Mouse (Mus musculus): ENCODE results near the gene Kitl. TPM values are rescaled to one million over a fixed set of nuclear protein-coding genes. Genes with fewer than 3 reads are reported as not detected.

Gene Kitl
- polyA plus RNA-seq, 1 experiment from 2014 or later: 19.8 TPM

- Histone ChIP-seq H3K4me3 (ENCODE audit: control insufficient read depth in 1 of 2, insufficient read depth in 1 of 2, low read depth in 1 of 2, low read length in 2 of 2) (no peak overlapping the region), H3K36me3 (ENCODE audit: control insufficient read depth, insufficient read depth, low read length) (no peaks in the 10 kb centered on the region), H3K27ac (replicated peaks in 1 of 2; ENCODE audit: control insufficient read depth in 1 of 2, insufficient read depth in 1 of 2, low read depth in 2 of 2, low read length in 2 of 2) (no peak overlapping the region), H3K4me2 (ENCODE audit: low read length) (no peak overlapping the region), H3K9ac (ENCODE audit: low read length) (no peak overlapping the region), H3K4me1 (ENCODE audit: control insufficient read depth in 2 of 2, insufficient read depth in 2 of 2, low read length in 2 of 2) (peaks cover 0 to 1% of the 10 kb centered on the region in 2 experiments; a peak in 3 of 4 replicates), H3K9me3 (ENCODE audit: control insufficient read depth, low read length) (no peaks in the 10 kb centered on the region), H3K27me3 (ENCODE audit: control insufficient read depth, insufficient read depth, low read length) (no peaks in the 10 kb centered on the region)
- 32% methylated on average over 9 of the region's 9 CpGs for WGBS
- ATAC-seq (ENCODE audit: insufficient number of reproducible peaks, insufficient read depth, low FRiP score, low read depth): no peak
Observed at GRCm38 (mm10) chr10:99992121-99992520, 23.3 kb upstream of the Kitl start.

- H3K27ac ChIP-seq (replicated peaks in 1 of 2; ENCODE audit: control insufficient read depth in 1 of 2, insufficient read depth in 1 of 2, low read depth in 2 of 2, low read length in 2 of 2): no peak overlapping the region
- H3K36me3 ChIP-seq (ENCODE audit: control insufficient read depth, insufficient read depth, low read length): no peaks in the 10 kb centered on the region
- H3K9me3 ChIP-seq (ENCODE audit: control insufficient read depth, low read length): no peaks in the 10 kb centered on the region
- H3K4me3 ChIP-seq (ENCODE audit: control insufficient read depth in 1 of 2, insufficient read depth in 1 of 2, low read depth in 1 of 2, low read length in 2 of 2): no peak overlapping the region
- WGBS: 88% methylated on average over 4 of the region's 4 CpGs
- no peak overlapping the region for H3K9ac ChIP-seq (ENCODE audit: low read length)
- no peak for ATAC-seq (ENCODE audit: insufficient number of reproducible peaks, insufficient read depth, low FRiP score, low read depth)
- H3K4me2 ChIP-seq (ENCODE audit: low read length): no peak overlapping the region
- H3K27me3 ChIP-seq (ENCODE audit: control insufficient read depth, insufficient read depth, low read length): no peaks in the 10 kb centered on the region
- no peaks in the 10 kb centered on the region for H3K4me1 ChIP-seq (ENCODE audit: control insufficient read depth in 2 of 2, insufficient read depth in 2 of 2, low read length in 2 of 2)
Observed at GRCm38 (mm10) chr10:100001452-100001851, 14.0 kb upstream of the Kitl start.

DNA sequence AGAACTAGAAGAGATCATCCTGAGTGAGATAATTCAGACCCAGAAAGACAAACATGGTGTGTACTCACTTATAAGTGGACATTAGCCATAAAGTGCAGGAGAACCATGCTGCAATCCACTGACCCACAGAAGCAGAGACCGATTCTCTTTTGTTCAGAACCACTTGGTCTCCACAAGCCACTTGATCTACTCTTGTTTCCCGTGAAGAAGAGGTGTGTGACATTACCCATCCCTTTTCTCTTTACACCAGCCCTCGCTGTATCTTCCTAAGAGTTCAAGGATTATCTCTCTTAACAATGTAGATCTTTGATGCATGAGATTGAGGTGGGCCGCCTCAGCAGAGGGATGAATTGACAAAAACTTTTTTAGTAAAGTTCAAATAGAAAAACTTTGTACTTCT is 11.6 kb upstream of the Kitl start:
- no peak for ATAC-seq (ENCODE audit: insufficient number of reproducible peaks, insufficient read depth, low FRiP score, low read depth)

DNA sequence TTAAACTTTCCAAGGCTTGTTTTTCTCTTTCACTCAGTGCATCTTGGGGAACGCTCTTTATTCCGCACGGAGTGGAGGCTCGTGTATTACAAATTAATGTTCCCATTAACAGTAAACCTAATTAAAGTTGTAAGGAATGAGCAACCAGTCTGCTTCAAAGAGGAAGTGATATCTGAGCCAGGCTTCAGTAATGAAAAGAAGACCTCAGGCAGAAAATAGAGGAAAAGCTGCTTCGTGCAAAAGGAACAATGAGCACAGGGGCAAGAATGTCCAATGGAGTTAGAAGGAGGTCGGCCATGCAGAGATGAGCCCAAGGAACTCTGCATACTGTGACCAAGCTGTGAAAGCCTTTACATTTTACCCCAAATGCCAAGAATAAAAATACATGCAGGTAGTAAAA is 5.7 kb upstream of the Kitl start:
- 82% methylated on average over 6 of the region's 6 CpGs for WGBS
- H3K9me3 ChIP-seq (ENCODE audit: control insufficient read depth, low read length): no peaks in the 10 kb centered on the region
- no peaks in the 10 kb centered on the region for H3K4me1 ChIP-seq (ENCODE audit: control insufficient read depth in 2 of 2, insufficient read depth in 2 of 2, low read length in 2 of 2)
- no peaks in the 10 kb centered on the region for H3K27me3 ChIP-seq (ENCODE audit: control insufficient read depth, insufficient read depth, low read length)
- ATAC-seq (ENCODE audit: insufficient number of reproducible peaks, insufficient read depth, low FRiP score, low read depth): no peak
- no peak overlapping the region for H3K9ac ChIP-seq (ENCODE audit: low read length)
- no peaks in the 10 kb centered on the region for H3K36me3 ChIP-seq (ENCODE audit: control insufficient read depth, insufficient read depth, low read length)
- no peak overlapping the region for H3K4me3 ChIP-seq (ENCODE audit: control insufficient read depth in 1 of 2, insufficient read depth in 1 of 2, low read depth in 1 of 2, low read length in 2 of 2)
- H3K4me2 ChIP-seq (ENCODE audit: low read length): no peak overlapping the region
- H3K27ac ChIP-seq (replicated peaks in 1 of 2; ENCODE audit: control insufficient read depth in 1 of 2, insufficient read depth in 1 of 2, low read depth in 2 of 2, low read length in 2 of 2): no peak overlapping the region

More for the DNA sequence above, 11.6 kb upstream of the Kitl start:
- no peak overlapping the region for H3K4me3 ChIP-seq (ENCODE audit: control insufficient read depth in 1 of 2, insufficient read depth in 1 of 2, low read depth in 1 of 2, low read length in 2 of 2)
- no peak overlapping the region for H3K9ac ChIP-seq (ENCODE audit: low read length)
- H3K36me3 ChIP-seq (ENCODE audit: control insufficient read depth, insufficient read depth, low read length): no peaks in the 10 kb centered on the region
- H3K4me2 ChIP-seq (ENCODE audit: low read length): no peak overlapping the region
- no peaks in the 10 kb centered on the region for H3K4me1 ChIP-seq (ENCODE audit: control insufficient read depth in 2 of 2, insufficient read depth in 2 of 2, low read length in 2 of 2)
- H3K9me3 ChIP-seq (ENCODE audit: control insufficient read depth, low read length): no peaks in the 10 kb centered on the region
- H3K27ac ChIP-seq (replicated peaks in 1 of 2; ENCODE audit: control insufficient read depth in 1 of 2, insufficient read depth in 1 of 2, low read depth in 2 of 2, low read length in 2 of 2): no peak overlapping the region
- 85% methylated on average over 4 of the region's 4 CpGs for WGBS
- H3K27me3 ChIP-seq (ENCODE audit: control insufficient read depth, insufficient read depth, low read length): no peaks in the 10 kb centered on the region

DNA sequence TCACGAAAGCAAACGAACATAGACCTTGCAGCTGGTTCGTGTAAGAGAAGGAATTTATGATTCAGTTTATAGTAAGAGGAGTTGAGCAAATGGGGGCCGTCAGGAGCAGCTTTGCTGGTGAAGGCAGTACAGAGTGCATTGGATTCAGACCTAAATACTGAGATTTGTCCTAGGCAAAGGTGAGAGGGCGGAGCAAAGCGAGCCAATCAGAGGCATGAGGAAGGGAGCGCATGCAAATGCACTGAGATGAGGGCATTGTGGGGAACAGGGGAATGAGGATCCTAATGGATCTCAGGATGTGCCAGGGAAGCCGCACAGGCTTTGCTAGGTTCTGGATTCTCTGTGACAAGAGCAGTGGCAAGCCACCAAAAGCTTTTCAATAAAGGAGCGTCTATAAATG is 5.1 kb upstream of the Kitl start:
- no peaks in the 10 kb centered on the region for H3K27me3 ChIP-seq (ENCODE audit: control insufficient read depth, insufficient read depth, low read length)
- H3K4me2 ChIP-seq (ENCODE audit: low read length): no peak overlapping the region

DNA sequence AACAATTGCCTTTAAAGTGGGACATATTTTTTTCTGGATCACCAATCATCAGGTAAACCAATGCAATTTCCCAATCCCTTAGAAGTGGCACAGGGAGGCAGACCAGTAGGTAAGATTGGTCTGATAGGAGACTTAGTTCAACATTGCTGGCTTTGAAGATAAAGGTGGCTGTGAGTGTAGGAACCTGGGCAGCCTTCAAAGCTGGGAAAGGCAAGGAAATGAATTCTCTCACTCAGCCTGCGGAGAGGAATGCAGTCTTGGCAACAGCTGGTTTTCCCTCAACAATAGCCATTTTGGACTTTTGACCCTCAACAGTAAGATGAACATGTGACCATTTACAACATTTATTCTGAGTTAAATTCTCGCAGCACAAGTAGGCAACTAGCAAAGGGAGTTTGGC is 1.3 kb upstream of the Kitl start:
- no peaks in the 10 kb centered on the region for H3K27me3 ChIP-seq (ENCODE audit: control insufficient read depth, insufficient read depth, low read length)
- H3K9ac ChIP-seq (ENCODE audit: low read length): no peak overlapping the region
- no peaks in the 10 kb centered on the region for H3K9me3 ChIP-seq (ENCODE audit: control insufficient read depth, low read length)
- no peaks in the 10 kb centered on the region for H3K36me3 ChIP-seq (ENCODE audit: control insufficient read depth, insufficient read depth, low read length)
- no peak overlapping the region for H3K4me3 ChIP-seq (ENCODE audit: control insufficient read depth in 1 of 2, insufficient read depth in 1 of 2, low read depth in 1 of 2, low read length in 2 of 2)
- peaks cover 2 to 13% of the 10 kb centered on the region in 2 experiments; a peak in 3 of 4 replicates for H3K4me1 ChIP-seq (ENCODE audit: control insufficient read depth in 2 of 2, insufficient read depth in 2 of 2, low read length in 2 of 2)
- 54% methylated on average over 2 of the region's 2 CpGs for WGBS
- H3K4me2 ChIP-seq (ENCODE audit: low read length): no peak overlapping the region
- H3K27ac ChIP-seq (replicated peaks in 1 of 2; ENCODE audit: control insufficient read depth in 1 of 2, insufficient read depth in 1 of 2, low read depth in 2 of 2, low read length in 2 of 2): no peak overlapping the region
- no peak for ATAC-seq (ENCODE audit: insufficient number of reproducible peaks, insufficient read depth, low FRiP score, low read depth)

More for the DNA sequence above, 5.1 kb upstream of the Kitl start:
- WGBS: 71% methylated on average over 9 of the region's 9 CpGs
- no peak overlapping the region for H3K27ac ChIP-seq (replicated peaks in 1 of 2; ENCODE audit: control insufficient read depth in 1 of 2, insufficient read depth in 1 of 2, low read depth in 2 of 2, low read length in 2 of 2)
- no peak for ATAC-seq (ENCODE audit: insufficient number of reproducible peaks, insufficient read depth, low FRiP score, low read depth)
- no peak overlapping the region for H3K9ac ChIP-seq (ENCODE audit: low read length)
- H3K4me1 ChIP-seq (ENCODE audit: control insufficient read depth in 2 of 2, insufficient read depth in 2 of 2, low read length in 2 of 2): no peaks in the 10 kb centered on the region; a peak in 1 of 4 replicates
- H3K36me3 ChIP-seq (ENCODE audit: control insufficient read depth, insufficient read depth, low read length): no peaks in the 10 kb centered on the region
- H3K4me3 ChIP-seq (ENCODE audit: control insufficient read depth in 1 of 2, insufficient read depth in 1 of 2, low read depth in 1 of 2, low read length in 2 of 2): no peak overlapping the region
- H3K9me3 ChIP-seq (ENCODE audit: control insufficient read depth, low read length): no peaks in the 10 kb centered on the region

GRCm38 (mm10) chr10:100016326-100016709 is 888 bp downstream of the Kitl start:
- peak overlapping the region; percentile 71 to 78 for H3K4me3 ChIP-seq (ENCODE audit: control insufficient read depth in 1 of 2, insufficient read depth in 1 of 2, low read depth in 1 of 2, low read length in 2 of 2)
- no peaks in the 10 kb centered on the region for H3K9me3 ChIP-seq (ENCODE audit: control insufficient read depth, low read length)
- peak overlapping the region; percentile 51 to 78 for H3K27ac ChIP-seq (replicated peaks in 1 of 2; ENCODE audit: control insufficient read depth in 1 of 2, insufficient read depth in 1 of 2, low read depth in 2 of 2, low read length in 2 of 2)
- H3K4me2 ChIP-seq (ENCODE audit: low read length): peak overlapping the region; percentile 84
- peak overlapping the region; percentile 76 for H3K9ac ChIP-seq (ENCODE audit: low read length)
- peaks cover 2 to 26% of the 10 kb centered on the region in 2 experiments; a peak in 3 of 4 replicates for H3K4me1 ChIP-seq (ENCODE audit: control insufficient read depth in 2 of 2, insufficient read depth in 2 of 2, low read length in 2 of 2)
- H3K36me3 ChIP-seq (ENCODE audit: control insufficient read depth, insufficient read depth, low read length): no peaks in the 10 kb centered on the region
- ATAC-seq (ENCODE audit: insufficient number of reproducible peaks, insufficient read depth, low FRiP score, low read depth): no peak; the same call in 1 of the 2 replicates
- WGBS: under 1% methylated on average over 28 of the region's 28 CpGs
- no peaks in the 10 kb centered on the region; the same call in 1 of the 2 replicates for H3K27me3 ChIP-seq (ENCODE audit: control insufficient read depth, insufficient read depth, low read length)

Measured in heart, embryonic 14.5 days (tissue).